Mouse (Mus musculus) testis, adult 2 months (tissue): ENCODE data around the gene 2010109A12Rik.

ENCODE experiments used
- CTCF ChIP-seq: fragments of 200-500 bp; IDR thresholded peaks from 2 replicates; pipeline ENCODE4 v1.5.1; 2012; ENCODE audit warnings: low read depth, mild to moderate bottlenecking, inconsistent platforms, low read length, moderate library complexity; ENCODE audit not compliant: control insufficient read depth, insufficient read depth, insufficient replicate concordance
- POLR2A ChIP-seq: fragments of 200-500 bp; IDR thresholded peaks from 2 replicates; pipeline ENCODE4 v1.6.1; 2012; ENCODE audit warnings: low read depth, mild to moderate bottlenecking, inconsistent platforms, low read length, moderate library complexity; ENCODE audit not compliant: control insufficient read depth

- TF ChIP-seq CTCF: no peak
- TF ChIP-seq POLR2A: no peak
Observed at GRCm38 (mm10) chr5:93260983-93261382, 54.7 kb downstream of the 2010109A12Rik start.
